Mouse (Mus musculus) heart, adult 2 months (tissue): ENCODE data around the gene F13a1.

Experiments used
- CTCF ChIP-seq: fragments of 200-600 bp; IDR thresholded peaks from 2 replicates; pipeline ENCODE4 v1.8.1; 2022; ENCODE audit warnings: antibody characterized with exemption, mild to moderate bottlenecking, moderate library complexity
- EP300 ChIP-seq: fragments of 200-500 bp; IDR thresholded peaks from 2 replicates; pipeline ENCODE4 v1.6.1; 2011; ENCODE audit warnings: low read depth, low read length, control low read depth; ENCODE audit not compliant: insufficient read depth
- POLR2A ChIP-seq: fragments of 200-500 bp; IDR thresholded peaks from 2 replicates; pipeline ENCODE4 v1.6.1; 2011; ENCODE audit warnings: mild to moderate bottlenecking, low read depth, low read length, control low read depth; ENCODE audit not compliant: insufficient read depth

DNA sequence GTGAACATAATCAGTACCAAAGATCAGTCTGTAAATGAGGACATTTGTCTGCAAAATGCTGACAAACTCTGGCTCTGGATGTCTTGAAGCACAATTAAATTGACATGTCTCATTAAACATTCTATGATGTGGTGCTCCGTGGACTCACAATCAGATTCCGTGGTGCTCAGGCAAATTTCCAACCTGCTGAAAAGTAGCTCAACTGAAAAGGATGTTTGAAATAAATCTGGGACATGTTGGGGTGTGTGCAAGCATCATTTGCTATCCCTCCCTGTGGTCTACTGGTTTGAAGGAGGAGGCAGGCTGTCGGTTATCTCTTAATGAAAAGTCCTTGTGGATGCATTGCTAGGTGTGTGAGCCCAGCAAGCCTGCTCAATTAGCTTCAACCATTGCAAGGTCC is 77.8 kb downstream of the F13a1 start:
- no peak for TF ChIP-seq CTCF
- no peak for TF ChIP-seq POLR2A
- no peak for TF ChIP-seq EP300
